Comparison of ENCODE assay signal across 9 mouse cellular contexts in genomic region chr3:98055808-98056728, GRCm38 (mm10). TPM values are rescaled to one million over a fixed set of nuclear protein-coding genes. Genes with fewer than 3 reads are reported as not detected.
DNase-seq lines count a peak whose midpoint lies in the region; ATAC-seq and TF ChIP-seq lines count a peak whose summit lies in the region.
"Had no signal": no experiment of that assay in that cellular context is flagged by ENCODE, and none has a peak within 500 bp of the region (broad histone marks: within the 10 kb centered on the region; RNA-seq: fewer than 3 reads in every experiment).

No protein-coding gene starts in this region.

- H3ac ChIP-seq in myocyte (ENCODE audit: control insufficient read depth, insufficient read length): no peak overlapping the region

- 53% methylated on average over 20 of the region's 20 CpGs for WGBS in limb, embryonic 13.5 days
- 88% methylated on average over 20 of the region's 20 CpGs for WGBS in midbrain, embryonic 10.5 days

- no peak for TF ChIP-seq CTCF in layer of hippocampus, adult 2 months (conservative IDR thresholded peaks at IDR 0.05)

- H3K9ac ChIP-seq in limb, embryonic 13.5 days: no peak overlapping the region
- H3K9ac ChIP-seq: neural tube, embryonic 13.5 days had no signal

- H3K9me3 ChIP-seq in limb, embryonic 13.5 days: no peaks in the 10 kb centered on the region
- no peaks in the 10 kb centered on the region for H3K9me3 ChIP-seq in midbrain, embryonic 10.5 days (replicated peaks)
- H3K9me3 ChIP-seq: neural tube, embryonic 13.5 days had no signal

- H3K79me2 ChIP-seq in myocyte (ENCODE audit: control insufficient read depth, insufficient read depth): peaks cover 80% of the 10 kb centered on the region

- DNase-seq in layer of hippocampus, adult 2 months (ENCODE audit: low spot score in 2 of 2): no peak
- no peak for DNase-seq in layer of hippocampus, postnatal 36 days
- DNase-seq in embryo, embryonic 11 days: peak; percentile 68
- DNase-seq in midbrain, embryonic 10.5 days (ENCODE audit: low spot score): no peak
- no peak for DNase-seq in left cerebral cortex, postnatal 25 days (ENCODE audit: low spot score in 2 of 2)
- DNase-seq: kidney, adult 8-10 months had no signal

- ATAC-seq in limb, embryonic 13.5 days (ENCODE audit: low FRiP score, low read depth): no peak

- peak overlapping the region; percentile 24 for H3K27ac ChIP-seq in layer of hippocampus, adult 2 months
- peak overlapping the region; percentile 81 for H3K27ac ChIP-seq in limb, embryonic 13.5 days
- H3K27ac ChIP-seq in midbrain, embryonic 10.5 days (replicated peaks): no peak overlapping the region
- H3K27ac ChIP-seq: neural tube, embryonic 13.5 days had no signal

- peaks cover 93% of the 10 kb centered on the region for H3K4me1 ChIP-seq in limb, embryonic 13.5 days
- H3K4me1 ChIP-seq in midbrain, embryonic 10.5 days: peaks cover 40% of the 10 kb centered on the region

- H3K4me2 ChIP-seq in limb, embryonic 13.5 days (replicated peaks): no peak overlapping the region
- peak overlapping the region; percentile 82 for H3K4me2 ChIP-seq in myocyte (ENCODE audit: low read depth)
- H3K4me2 ChIP-seq: neural tube, embryonic 13.5 days had no signal

- intact Hi-C loops in left cerebral cortex, postnatal 25 days (cut with DNase I): no loop called here

- H3K36me3 ChIP-seq in limb, embryonic 13.5 days: no peaks in the 10 kb centered on the region
- no peaks in the 10 kb centered on the region for H3K36me3 ChIP-seq in myocyte (ENCODE audit: control insufficient read depth, insufficient read depth)
- peaks cover 7% of the 10 kb centered on the region; the same call in 1 of the 2 replicates for H3K36me3 ChIP-seq in midbrain, embryonic 10.5 days
- H3K36me3 ChIP-seq: neural tube, embryonic 13.5 days had no signal

- no peak for TF ChIP-seq POLR2A in myocyte (IDR thresholded peaks at IDR 0.05; ENCODE audit: insufficient read length, low read depth)

- no peak overlapping the region for H3K4me3 ChIP-seq in layer of hippocampus, adult 2 months
- no peak overlapping the region for H3K4me3 ChIP-seq in limb, embryonic 13.5 days
- no peak overlapping the region for H3K4me3 ChIP-seq in myocyte
- H3K4me3 ChIP-seq in midbrain, embryonic 10.5 days: no peak overlapping the region
- H3K4me3 ChIP-seq: neural tube, embryonic 13.5 days had no signal

- no peaks in the 10 kb centered on the region for H3K27me3 ChIP-seq in limb, embryonic 13.5 days
- no peaks in the 10 kb centered on the region for H3K27me3 ChIP-seq in myocyte (ENCODE audit: control insufficient read depth, insufficient read depth, insufficient read length)
- H3K27me3 ChIP-seq in midbrain, embryonic 10.5 days (ENCODE audit: low read depth, poor library complexity, severe bottlenecking): peaks cover 16% of the 10 kb centered on the region; the same call in 1 of the 2 replicates
- H3K27me3 ChIP-seq: neural tube, embryonic 13.5 days had no signal

TF ChIP-seq in myocyte, 11 proteins besides CTCF, POLR2A, EP300 and RAD21:
- peak in 1 of 3 experiments; percentile 24 for TF ChIP-seq MYOD1 (IDR thresholded peaks at IDR 0.05; ENCODE audit: control insufficient read depth in 1 of 3, insufficient read length in 2 of 3, low read depth in 2 of 3)
- no peak for TF ChIP-seq CEBPB (IDR thresholded peaks at IDR 0.05; ENCODE audit: insufficient read depth, poor library complexity, severe bottlenecking)
- peak in 1 of 3 experiments; percentile 6 for TF ChIP-seq MYOG (IDR thresholded peaks at IDR 0.05; ENCODE audit: control insufficient read depth in 1 of 3, insufficient read depth in 1 of 3, insufficient read length in 2 of 3, low read depth in 2 of 3)
TF ChIP-seq in myocyte: peak in this region for 2.

RNA-seq across cellular contexts. Expression of gene Notch2, which starts 42.7 kb away (rescaled TPM):
- total RNA-seq in layer of hippocampus, adult 2 months (2021): 10 to 100 TPM; 22.2 to 25.5 TPM
- 10 to 100 TPM; 23.2 to 24.6 TPM for total RNA-seq in layer of hippocampus, postnatal 36 days (2021)
- 39.9 and 43.5 TPM in 2 replicates for polyA plus RNA-seq in limb, embryonic 13.5 days (2015; fragmentation: Nextera tagmentation; extraction: Ambion mirVana)
- polyA plus RNA-seq in myocyte (2012; fragmentation: generic; extraction: Trizol): 15.1 TPM
- polyA plus RNA-seq in midbrain, embryonic 10.5 days (2016; fragmentation: Nextera tagmentation; extraction: Ambion mirVana): 16.1 and 16.6 TPM in 2 replicates
- 10 to 100 TPM; 12.9 to 15.3 TPM for total RNA-seq in left cerebral cortex, postnatal 25 days (2021)
